Mouse (Mus musculus) frontal cortex, adult 2 months (tissue): ENCODE results near the gene Tex12. TPM values are rescaled to one million over a fixed set of nuclear protein-coding genes. Genes with fewer than 3 reads are reported as not detected.

ENCODE experiments used
- DNase-seq, 2 experiments: peaks; one replicate each; pipeline ENCODE4 v3.0.0; 2022; ENCODE audit warnings: low spot score in 1 of 2; ENCODE audit errors: extremely low spot score in 1 of 2
- polyA plus RNA-seq: library from polyadenylated mRNA; depleted of rRNA; stranded (reverse); fragments of >200 nt; gene quantifications from 2 replicates; pipeline ENCODE4 v1.2.3, GENCODE M21; 2012; rRNA removed

The Tex12 gene
- polyA plus RNA-seq, 1 experiment, result not detected

DNA sequence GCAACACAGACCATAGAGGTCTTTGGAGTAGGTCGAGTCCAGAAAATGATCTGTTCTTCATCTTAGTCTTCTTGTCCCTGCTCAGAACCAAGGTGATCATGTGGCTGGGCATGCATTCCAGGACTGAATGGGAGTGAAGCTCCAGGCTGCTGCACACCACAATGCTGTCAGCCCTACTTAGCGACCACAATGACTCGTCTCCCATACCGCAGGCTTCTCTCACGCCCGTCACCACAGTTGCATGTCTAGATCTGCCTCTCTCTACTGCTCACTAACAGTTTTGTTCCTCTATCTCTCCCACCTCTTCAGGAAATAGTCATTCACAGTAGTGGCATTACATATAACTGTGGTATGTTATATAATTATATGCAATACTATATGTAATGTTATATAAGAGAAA lies 40.4 kb downstream of the Tex12 start:
- DNase-seq, result no peak

DNA sequence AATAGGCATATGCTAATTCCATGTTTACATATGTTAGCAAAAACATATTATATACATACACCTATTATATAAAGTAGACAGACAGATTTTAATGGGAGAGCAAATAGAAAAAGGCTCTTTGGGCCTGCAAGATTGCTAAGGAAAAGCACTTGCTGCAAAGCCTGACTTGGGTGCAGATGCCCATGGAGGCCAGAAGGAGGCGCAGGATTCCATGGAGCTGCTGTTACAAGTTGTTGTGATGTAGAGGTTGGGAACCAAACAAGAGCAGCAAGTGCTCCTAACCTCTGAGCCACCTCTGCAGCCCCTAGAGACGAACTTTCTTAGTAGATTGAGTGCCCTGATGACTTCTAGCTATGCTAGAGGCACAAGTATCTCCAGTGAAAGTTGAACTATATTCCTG lies 42.3 kb downstream of the Tex12 start:
- DNase-seq, result no peak

DNA sequence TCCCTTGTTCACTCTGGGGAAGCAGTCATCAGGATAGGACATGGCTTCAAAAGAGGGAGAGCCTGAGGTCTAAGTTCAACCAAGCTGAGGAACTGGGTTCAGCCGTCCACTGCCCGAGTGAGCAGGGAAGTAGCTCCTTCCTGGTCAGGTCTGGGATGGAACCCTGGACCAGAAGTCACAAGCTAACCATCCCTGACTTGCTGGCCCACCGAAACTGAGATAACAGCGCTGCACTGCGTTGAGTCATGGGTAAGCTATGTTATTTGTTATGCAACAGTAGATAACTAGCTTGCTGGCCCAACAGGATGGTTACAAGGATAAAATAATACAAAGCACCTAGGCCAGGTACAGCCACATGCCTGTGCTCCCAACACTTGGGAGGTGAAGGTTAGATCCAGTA lies 45.7 kb downstream of the Tex12 start:
- no peak for DNase-seq

GRCm38 (mm10) chr9:50507570-50507969 lies 53.6 kb downstream of the Tex12 start:
- DNase-seq, result no peak

Other genes starting within 250 kb of the Tex12 start
- 37.9 and 78.2 TPM in 2 replicates for gene Rpl10-ps3, start 216.4 kb downstream of the Tex12 start, polyA plus RNA-seq
- gene Plet1, start 66.8 kb downstream of the Tex12 start, polyA plus RNA-seq, result 0.58 and 0.90 TPM in 2 replicates
- gene Pts, start 32.6 kb downstream of the Tex12 start, polyA plus RNA-seq, result 73.9 and 76.7 TPM in 2 replicates
- gene Il18, start 6.5 kb downstream of the Tex12 start, polyA plus RNA-seq, result 55.8 and 70.2 TPM in 2 replicates
- gene Bco2, start 6.1 kb downstream of the Tex12 start, polyA plus RNA-seq, result 4.0 and 4.3 TPM in 2 replicates
- 150 and 156 TPM in 2 replicates for gene Sdhd, start 42.5 kb upstream of the Tex12 start, polyA plus RNA-seq
- 400 and 414 TPM in 2 replicates for gene Timm8b, start 42.6 kb upstream of the Tex12 start, polyA plus RNA-seq
- gene Pih1d2, start 56.0 kb upstream of the Tex12 start, polyA plus RNA-seq, result 3.6 and 5.3 TPM in 2 replicates
- gene Nkapd1, start 56.1 kb upstream of the Tex12 start, polyA plus RNA-seq, result 14.0 and 15.0 TPM in 2 replicates
- 39.1 and 54.1 TPM in 2 replicates for gene Dlat, start 98.5 kb upstream of the Tex12 start, polyA plus RNA-seq
- 35.7 and 41.8 TPM in 2 replicates for gene Dixdc1, start 178.2 kb upstream of the Tex12 start, polyA plus RNA-seq
- 3.3 and 3.8 TPM in 2 replicates for gene 2310030G06Rik, start 185.2 kb upstream of the Tex12 start, polyA plus RNA-seq
- 141 and 186 TPM in 2 replicates for gene Cryab, start 190.0 kb upstream of the Tex12 start, polyA plus RNA-seq
- 2.2 and 2.6 TPM in 2 replicates for gene Hspb2, start 191.0 kb upstream of the Tex12 start, polyA plus RNA-seq
- 5.5 and 6.2 TPM in 2 replicates for gene Fdxacb1, start 206.9 kb upstream of the Tex12 start, polyA plus RNA-seq
- gene Alg9, start 213.7 kb upstream of the Tex12 start, polyA plus RNA-seq, result 22.5 and 23.5 TPM in 2 replicates
- gene 1110032A03Rik, start 214.2 kb upstream of the Tex12 start, polyA plus RNA-seq, result 80.4 and 90.8 TPM in 2 replicates